Mouse (Mus musculus) embryo, embryonic 11.5 days (tissue): ENCODE data around the gene Dnal1.

ENCODE experiments used
- DNase-seq: peaks from one replicate; pipeline ENCODE4 v3.0.0-alpha.2; 2012; ENCODE audit warnings: low read depth, low spot score

Gene Dnal1

DNA sequence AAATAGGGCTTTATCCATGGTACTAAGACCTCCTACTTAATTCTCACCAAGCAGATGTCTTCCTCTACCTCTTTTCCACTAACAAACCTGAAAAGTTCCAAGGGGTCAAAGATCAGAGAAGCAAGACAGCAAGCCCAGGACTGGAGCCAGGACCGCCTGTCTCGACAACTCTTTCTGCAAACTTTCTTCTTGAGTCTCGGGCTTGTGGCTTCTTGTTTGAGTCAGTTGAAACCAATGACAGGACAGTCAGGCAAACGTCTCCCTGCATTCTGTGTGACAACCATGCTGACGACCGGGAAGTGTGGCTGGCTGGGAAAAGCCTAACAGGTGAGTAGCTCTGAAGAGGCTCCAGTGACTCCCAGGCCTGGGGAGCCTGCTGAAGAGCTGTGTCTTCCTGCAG, 71.4 kb downstream of the Dnal1 start:
- DNase-seq, result no peak

DNA sequence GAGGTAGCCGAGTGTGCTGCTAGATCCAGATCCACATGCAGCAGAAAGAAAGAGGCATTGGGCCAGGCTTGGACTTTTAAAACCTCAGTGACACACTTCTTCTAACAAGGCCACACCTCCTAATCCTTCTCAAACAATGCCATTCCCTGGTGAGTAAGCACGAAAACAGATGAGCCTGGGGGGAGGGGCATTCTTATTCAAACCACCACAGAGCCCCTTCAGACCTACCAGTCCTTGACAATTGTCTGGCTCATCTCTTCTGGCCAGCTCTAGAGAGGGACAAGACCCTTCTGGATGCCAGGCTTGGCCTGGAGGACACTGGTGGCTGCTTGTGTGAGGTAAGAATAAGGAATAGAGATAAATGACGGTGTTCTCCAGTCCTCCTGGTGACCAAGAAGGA, 72.4 kb downstream of the Dnal1 start:
- no peak for DNase-seq

DNA sequence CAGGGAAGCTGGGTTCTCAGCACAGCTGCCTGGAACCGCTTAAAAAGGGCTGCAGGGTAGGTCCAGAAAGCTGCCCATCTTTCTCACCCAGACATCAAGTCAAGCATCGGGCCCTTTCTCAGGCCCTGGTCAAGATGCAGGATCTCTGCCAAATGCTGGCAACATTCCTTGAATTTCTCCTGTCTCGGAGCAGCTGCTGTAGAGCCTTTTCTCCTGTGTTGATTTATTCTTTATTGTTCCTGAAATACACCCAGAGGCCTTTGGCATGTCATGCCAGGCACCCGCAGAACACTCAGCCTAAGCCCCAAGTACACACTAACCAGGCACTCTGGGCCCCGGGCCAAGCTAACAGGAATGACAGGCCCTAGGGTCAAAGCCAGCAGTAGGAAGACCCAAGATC, 72.8 kb downstream of the Dnal1 start:
- no peak for DNase-seq

DNA sequence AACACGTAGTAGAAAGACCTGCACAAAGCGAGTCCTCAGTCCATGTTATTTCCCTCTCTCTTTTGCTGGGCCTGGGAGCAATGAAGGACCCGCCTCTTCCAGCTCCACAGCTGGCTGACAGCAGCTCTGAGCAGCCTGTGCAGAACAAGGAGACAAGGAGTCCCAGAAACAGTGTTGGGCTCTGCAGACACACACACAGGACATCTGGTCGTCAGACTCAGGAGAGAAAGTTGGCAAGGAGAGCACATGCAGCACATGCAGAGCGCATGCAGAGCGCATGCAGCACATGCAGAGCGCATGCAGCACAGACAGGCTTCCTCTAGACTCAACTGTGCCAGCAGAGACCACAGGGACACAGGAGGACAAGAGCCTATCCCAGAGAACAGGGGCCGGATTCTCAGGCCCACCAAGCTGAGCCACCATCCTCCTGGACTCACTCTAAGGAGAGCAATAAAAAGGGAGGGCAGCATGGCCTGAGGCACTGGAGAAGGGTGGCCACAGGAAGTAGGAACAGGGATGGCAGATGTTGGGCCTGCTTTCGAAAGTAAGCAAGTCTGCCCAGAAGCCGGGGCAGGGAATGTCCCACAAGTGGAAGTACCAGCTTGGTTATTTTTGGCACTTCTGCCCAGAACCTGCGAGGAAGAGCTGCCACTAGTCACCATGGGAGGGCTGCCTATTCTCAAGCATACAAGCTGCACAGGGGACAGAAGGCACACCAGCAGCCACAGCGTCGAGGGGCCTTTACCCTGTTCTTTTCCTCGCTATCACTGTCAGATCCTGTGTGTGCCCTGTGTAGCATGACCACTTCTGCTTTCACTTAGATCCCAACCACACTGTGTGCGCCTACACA, 73.8 kb downstream of the Dnal1 start:
- no peak for DNase-seq

DNA sequence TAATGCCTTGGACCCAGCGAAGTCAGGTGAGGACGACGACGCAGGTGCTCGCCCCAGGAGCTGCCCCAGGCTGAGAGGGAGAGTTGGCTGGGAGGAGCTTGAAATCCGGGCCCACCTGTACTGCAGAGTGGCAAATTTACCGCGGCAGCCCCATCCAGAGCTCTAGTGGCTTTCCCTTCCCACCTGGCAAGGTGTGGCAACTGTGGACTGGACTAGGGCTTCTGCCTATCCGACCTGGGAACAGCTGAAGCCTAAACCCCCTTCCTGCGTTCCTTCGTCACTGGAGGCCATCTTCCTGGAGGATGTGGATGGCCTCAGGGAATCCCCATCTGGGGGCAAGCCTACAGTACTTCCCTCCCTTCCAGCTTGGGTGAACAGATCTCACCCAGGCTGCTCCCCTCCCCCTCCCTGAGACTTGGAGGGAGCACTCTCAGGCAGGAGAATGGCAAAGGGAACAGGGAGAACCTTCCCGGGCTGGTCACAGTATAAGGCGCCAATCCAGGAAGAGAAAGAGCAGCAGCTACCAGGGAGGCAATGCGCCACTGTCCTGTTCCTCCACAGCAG, 74.8 kb downstream of the Dnal1 start:
- no peak for DNase-seq

DNA sequence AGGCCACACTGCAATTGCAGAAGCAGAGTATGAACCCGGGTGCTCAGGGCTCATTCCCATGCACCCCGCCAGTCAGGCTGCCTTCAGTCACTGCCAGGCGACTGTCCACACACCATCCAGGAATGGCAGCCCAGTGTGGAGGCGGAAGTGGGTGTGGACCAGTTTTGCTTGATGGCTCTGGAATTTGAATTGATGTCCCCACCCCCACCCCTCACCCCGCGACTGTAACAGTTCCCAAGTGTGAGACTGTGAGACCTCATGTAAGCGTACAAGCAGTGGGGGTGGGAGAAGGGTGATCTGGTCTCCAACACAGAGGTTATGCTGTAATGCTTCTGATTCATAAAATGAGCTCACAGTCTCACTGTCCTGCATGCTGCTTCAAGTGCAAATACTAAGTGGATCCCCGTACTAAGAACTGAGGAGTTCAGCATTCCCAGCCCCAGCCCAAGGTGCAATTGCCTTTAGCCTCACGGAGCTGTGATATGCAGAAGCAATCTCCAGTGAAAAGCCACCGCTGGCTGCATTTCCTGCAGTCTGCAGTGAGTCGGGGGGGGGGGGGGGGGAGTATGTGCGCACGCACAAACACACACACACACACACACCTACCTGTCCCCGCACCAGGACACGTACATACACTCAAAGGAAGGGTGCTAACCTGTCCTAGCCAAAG, 76.1 kb downstream of the Dnal1 start:
- DNase-seq, result no peak

DNA sequence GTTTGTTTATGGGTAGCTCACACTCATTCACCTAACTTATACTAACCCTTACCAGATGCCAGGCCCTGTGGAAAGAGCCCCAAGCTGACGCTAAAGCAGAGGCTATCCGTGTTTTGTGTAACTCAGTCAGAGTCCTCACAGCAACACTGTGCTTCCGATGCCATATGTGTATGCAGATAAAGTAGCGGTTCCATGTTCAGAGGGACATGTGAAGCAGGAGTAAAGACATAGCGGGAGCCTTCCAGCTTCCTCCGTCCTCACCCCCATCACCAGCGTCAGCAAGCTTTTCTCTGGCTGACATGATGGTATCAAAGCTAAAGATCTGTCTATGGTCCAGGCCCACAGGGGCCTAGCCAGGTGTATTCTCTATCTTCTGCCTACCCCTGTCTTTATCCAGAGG, 77.0 kb downstream of the Dnal1 start:
- no peak for DNase-seq

DNA sequence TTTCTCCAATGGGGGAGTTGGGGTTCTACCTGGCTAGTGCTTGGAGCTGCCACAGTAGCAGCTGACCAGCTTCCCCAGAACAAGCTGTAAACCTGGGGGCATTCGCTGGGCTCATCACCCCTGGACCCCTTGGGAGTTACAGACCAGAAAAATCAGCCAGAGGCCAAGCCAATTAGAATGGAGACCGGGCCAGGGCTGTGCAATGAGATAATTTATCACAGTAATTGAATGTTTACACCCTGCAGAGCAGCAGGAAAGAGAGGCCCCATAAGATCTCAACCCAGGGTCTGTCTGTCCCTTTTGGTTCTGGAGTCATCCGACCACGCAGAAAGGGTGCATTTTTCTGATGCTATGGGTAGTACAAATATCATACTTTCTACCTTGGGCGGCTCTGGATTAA, 77.6 kb downstream of the Dnal1 start:
- no peak for DNase-seq

DNA sequence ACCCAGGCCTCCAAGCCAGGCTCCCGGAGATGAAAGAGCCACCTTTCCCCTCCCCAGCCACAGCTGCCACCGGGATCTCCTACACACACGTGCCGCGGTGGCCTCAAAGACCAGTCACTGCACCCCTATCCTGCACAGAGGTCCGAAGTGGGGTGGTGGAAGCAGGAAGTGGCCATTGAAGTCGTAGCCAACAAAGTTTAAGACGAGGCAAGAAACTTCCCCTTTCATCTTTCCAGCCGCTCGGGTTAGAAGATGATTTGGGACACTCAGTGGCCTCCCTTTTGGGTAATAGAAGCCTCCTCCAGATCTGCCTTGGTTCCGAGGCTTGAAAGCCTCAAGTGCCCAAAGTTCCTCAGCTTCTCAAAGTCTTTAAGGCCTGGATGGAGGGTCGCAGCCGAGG, 78.1 kb downstream of the Dnal1 start:
- DNase-seq, result no peak

DNA sequence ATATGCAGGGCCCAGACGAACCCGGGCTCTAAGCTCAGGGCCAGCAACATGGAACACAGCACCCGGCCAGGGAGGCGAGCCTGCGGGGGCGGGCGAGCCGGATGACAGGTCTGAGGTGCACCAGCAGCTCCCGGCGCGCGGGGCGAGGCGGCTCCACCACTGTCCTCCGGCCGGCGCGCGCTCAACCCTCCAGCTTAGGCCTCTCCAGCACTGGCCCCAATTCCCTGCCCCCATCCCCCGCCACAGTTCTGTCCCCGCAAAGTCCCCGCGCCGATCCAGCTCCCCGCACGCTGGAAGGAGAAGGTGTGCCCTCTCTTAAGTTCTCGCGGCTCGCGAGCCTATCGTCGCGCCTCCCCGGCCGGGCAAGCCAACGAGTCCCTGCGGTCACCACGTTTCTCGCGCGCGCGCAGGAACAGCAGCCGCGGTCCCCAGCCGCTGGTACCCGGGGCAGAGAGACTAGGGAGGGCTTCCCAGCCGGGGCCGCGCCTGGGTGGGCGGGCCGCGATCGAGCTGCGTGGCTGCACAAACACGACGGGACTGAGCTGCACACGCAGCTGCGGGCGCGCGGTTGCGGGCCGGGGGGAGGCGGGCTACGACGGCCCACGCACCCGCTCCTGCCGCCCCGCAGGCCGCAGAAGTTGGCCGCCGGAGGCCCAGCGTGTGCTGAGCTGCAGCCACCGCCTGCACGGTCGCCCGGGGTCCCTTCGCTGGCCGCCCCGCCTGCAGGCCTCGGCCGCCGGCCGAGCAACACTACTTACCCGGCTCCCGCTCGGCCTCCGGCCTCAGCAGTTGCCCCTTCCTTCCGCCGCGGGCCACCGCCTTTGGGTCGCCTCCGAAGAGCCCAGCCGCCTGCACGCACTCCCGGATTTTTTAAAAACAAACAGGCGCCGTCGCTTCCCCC, 78.8 kb downstream of the Dnal1 start:
- DNase-seq, result no peak

DNA sequence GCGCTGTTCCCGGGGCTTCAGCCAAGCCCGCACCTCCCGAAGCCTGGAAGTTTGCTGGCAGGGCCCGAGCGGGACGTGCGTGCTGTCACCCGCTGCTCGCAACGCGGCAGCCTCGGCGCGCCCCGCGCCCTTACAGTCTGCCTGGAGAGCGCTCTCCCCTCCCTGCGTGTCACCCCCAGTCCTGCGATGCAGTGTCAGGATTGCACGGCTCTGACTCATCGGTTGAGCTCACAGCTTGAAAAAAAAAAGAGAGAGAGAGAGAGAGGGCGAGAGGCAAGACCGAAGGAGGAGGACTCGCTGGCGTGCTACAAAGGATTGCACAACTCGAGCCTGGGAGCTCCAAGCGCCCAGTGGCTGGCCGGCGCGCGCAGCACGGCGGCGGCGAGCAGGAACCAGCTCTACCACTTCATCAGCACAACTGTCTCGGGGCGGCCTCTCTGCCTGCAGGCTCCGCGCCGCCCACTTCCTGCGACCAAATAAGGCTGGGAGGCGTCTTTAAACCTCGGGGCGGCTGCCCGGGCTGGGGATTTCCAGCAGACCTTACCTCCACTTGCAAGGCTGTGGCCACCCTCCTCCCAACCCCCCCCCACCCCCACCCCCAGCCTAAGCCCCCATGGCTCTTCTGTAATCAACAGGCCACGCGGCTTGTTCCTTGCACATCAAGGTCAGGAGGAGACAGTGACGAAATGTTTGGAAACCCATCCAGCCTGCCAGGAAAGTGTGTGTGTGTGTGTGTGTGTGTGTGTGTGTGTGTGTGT, 79.7 kb downstream of the Dnal1 start:
- peak; percentile 85 for DNase-seq

DNA sequence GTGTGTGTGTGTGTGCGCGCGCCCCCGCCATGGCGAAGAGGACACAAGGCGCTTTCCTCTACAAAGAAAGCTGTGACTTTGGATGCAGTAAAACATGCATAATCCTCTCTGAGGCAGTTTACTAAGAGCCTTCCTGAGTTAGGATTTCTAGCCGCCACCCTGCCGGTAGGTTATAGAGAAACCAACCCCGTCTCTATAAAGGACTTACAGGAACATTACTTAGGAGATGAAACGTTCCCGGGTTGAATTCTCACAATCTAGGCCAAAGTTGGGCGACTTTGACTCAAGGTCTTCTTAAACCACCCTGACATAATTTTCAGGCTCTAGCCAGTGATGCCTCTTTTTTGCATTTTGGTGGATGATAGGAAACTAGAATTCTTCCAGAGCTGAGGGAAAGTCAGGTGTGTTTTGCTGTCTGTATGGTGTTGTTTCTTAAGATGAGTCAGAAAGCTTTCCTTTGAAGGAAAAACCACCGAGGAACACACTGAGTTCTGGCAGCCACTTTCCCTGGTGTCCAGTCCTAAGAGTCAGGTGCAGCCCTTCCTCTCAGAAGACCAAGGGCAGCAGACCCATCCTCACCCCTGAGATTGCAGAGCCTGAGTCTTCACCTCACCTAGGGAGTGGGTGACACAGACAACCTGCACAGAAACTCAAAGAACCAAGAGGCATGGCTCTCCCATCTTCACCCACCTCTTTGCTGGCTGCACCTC, 80.4 kb downstream of the Dnal1 start:
- no peak for DNase-seq

DNA sequence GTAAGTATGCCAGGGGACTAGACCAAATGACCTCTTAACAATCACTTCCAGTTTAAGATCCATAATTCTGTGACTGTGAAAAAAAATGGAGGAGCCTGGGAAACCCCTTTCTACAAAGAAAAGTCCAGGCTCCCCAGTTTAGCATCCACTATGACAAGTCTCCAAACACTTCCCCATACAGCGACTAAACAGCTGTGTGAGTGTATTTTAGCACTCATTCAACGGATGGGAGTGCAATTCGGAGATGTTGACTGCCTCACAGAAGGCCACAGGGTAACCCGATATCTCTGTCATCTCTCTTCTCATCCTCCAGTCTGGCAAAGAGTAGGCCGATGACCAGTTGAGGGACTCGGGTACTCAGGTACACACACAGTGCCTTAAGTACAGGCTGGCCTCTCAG, 81.0 kb downstream of the Dnal1 start:
- DNase-seq, result no peak
